Mouse (Mus musculus) MEL (cell line): ENCODE data around the gene Rab4b. TPM values are rescaled to one million over a fixed set of nuclear protein-coding genes. Genes with fewer than 3 reads are reported as not detected.

ENCODE experiments used
- DNase-seq: peaks from one replicate; pipeline ENCODE4 v3.0.0; 2011; ENCODE audit warnings: low read depth, low spot score
- H3K27ac ChIP-seq: 2 replicates; pipeline ENCODE4 v1.5.1; 2012; ENCODE audit warnings: low read depth, mild to moderate bottlenecking, control low read depth, low read length, moderate library complexity; ENCODE audit not compliant: control insufficient read depth
- H3K27me3 ChIP-seq, 2 experiments: fragments of 150-350 bp in 1 of 2; sonication (generic) in 1 of 2; 2 replicates each; pipeline ENCODE4 v1.6.1; 2012; ENCODE audit warnings: low read length in 2 of 2, mild to moderate bottlenecking in 2 of 2, improper control_type of control experiment in 1 of 2, moderate library complexity in 1 of 2; ENCODE audit not compliant: insufficient read depth in 2 of 2, control insufficient read depth in 1 of 2
- H3K36me3 ChIP-seq, 2 experiments: 2 replicates each; pipeline ENCODE4 v1.6.1; 2012 to 2014; ENCODE audit warnings: low read length in 2 of 2, improper control_type of control experiment in 1 of 2, inconsistent platforms in 1 of 2, mild to moderate bottlenecking in 1 of 2; ENCODE audit not compliant: insufficient read depth in 2 of 2, control insufficient read depth in 1 of 2
- H3K4me1 ChIP-seq, 2 experiments: fragments of 150-350 bp in 1 of 2; sonication (generic) in 1 of 2; 2 replicates each; pipeline ENCODE4 v1.6.1; 2012; ENCODE audit warnings: low read length in 2 of 2, improper control_type of control experiment in 1 of 2, mild to moderate bottlenecking in 1 of 2; ENCODE audit not compliant: insufficient read depth in 2 of 2, control insufficient read depth in 1 of 2
- H3K4me3 ChIP-seq, 2 experiments: fragments of 150-350 bp in 1 of 2; sonication (generic) in 1 of 2; 2 replicates each; pipeline ENCODE4 v1.5.1; 2012; ENCODE audit warnings: low read depth in 2 of 2, low read length in 2 of 2, mild to moderate bottlenecking in 2 of 2, moderate library complexity in 2 of 2, control low read depth in 1 of 2, improper control_type of control experiment in 1 of 2; ENCODE audit not compliant: control insufficient read depth in 1 of 2, insufficient read depth in 1 of 2
- H3K79me2 ChIP-seq: 2 replicates; pipeline ENCODE4 v1.6.1; 2012; ENCODE audit warnings: mild to moderate bottlenecking, low read length, moderate library complexity; ENCODE audit not compliant: control insufficient read depth, poor library complexity, insufficient read depth
- H3K9ac ChIP-seq: 2 replicates; pipeline ENCODE4 v1.6.1; 2012; ENCODE audit warnings: low read depth, mild to moderate bottlenecking, control low read depth, low read length, moderate library complexity; ENCODE audit not compliant: control insufficient read depth, poor library complexity, severe bottlenecking
- H3K9me3 ChIP-seq: fragments of 150-350 bp; sonication (generic); replicated peaks from 2 replicates; pipeline ENCODE4 v1.6.1; 2012; ENCODE audit warnings: mild to moderate bottlenecking, low read length, improper control_type of control experiment, moderate library complexity; ENCODE audit not compliant: insufficient read depth
- BHLHE40 ChIP-seq: IDR thresholded peaks from 2 replicates; pipeline ENCODE4 v1.6.1; 2012; ENCODE audit warnings: low read depth, mild to moderate bottlenecking, inconsistent platforms, low read length, improper control_type of control experiment, borderline replicate concordance
- CHD1 ChIP-seq: IDR thresholded peaks from 2 replicates; pipeline ENCODE4 v1.6.1; 2012; ENCODE audit warnings: low read depth, mild to moderate bottlenecking, inconsistent platforms, low read length, improper control_type of control experiment
- CHD2 ChIP-seq: IDR thresholded peaks from 2 replicates; pipeline ENCODE4 v1.6.1; 2011; ENCODE audit warnings: low read length, improper control_type of control experiment
- ELF1 ChIP-seq: IDR thresholded peaks from 2 replicates; pipeline ENCODE4 v1.6.1; 2014; ENCODE audit warnings: low read depth, mild to moderate bottlenecking, inconsistent platforms, low read length, improper control_type of control experiment, moderate library complexity
- ETS1 ChIP-seq: IDR thresholded peaks from 2 replicates; pipeline ENCODE4 v1.6.1; 2012; ENCODE audit warnings: low read depth, mild to moderate bottlenecking, inconsistent platforms, low read length, improper control_type of control experiment, moderate library complexity
- GABPA ChIP-seq: IDR thresholded peaks from 2 replicates; pipeline ENCODE4 v1.6.1; 2012; ENCODE audit warnings: low read depth, mild to moderate bottlenecking, inconsistent platforms, low read length, improper control_type of control experiment, moderate library complexity
- KAT2A ChIP-seq: conservative IDR thresholded peaks from 2 replicates; pipeline ENCODE4 v1.6.1; 2012; ENCODE audit warnings: low read depth, low read length, improper control_type of control experiment, inconsistent platforms
- MAX ChIP-seq: IDR thresholded peaks from 2 replicates; pipeline ENCODE4 v1.6.1; 2011; ENCODE audit warnings: low read length, improper control_type of control experiment
- MYC ChIP-seq: IDR thresholded peaks from 2 replicates; pipeline ENCODE4 v1.6.1; 2011; ENCODE audit warnings: low read depth, mild to moderate bottlenecking, low read length, improper control_type of control experiment, moderate library complexity
- POLR2AphosphoS2 ChIP-seq: IDR thresholded peaks from 2 replicates; pipeline ENCODE4 v1.6.1; 2011; ENCODE audit warnings: low read length, improper control_type of control experiment
- SMC3 ChIP-seq: IDR thresholded peaks from 2 replicates; pipeline ENCODE4 v1.6.1; 2011; ENCODE audit warnings: low read depth, low read length, improper control_type of control experiment
- TBP ChIP-seq: IDR thresholded peaks from 2 replicates; pipeline ENCODE4 v1.8.0; 2011; ENCODE audit warnings: low read depth, low read length, improper control_type of control experiment
- UBTF ChIP-seq: IDR thresholded peaks from 2 replicates; pipeline ENCODE4 v1.6.1; 2012; ENCODE audit warnings: low read depth, mild to moderate bottlenecking, inconsistent platforms, low read length, improper control_type of control experiment, moderate library complexity, borderline replicate concordance; ENCODE audit not compliant: insufficient read depth
- ZC3H11A ChIP-seq: IDR thresholded peaks from 2 replicates; pipeline ENCODE4 v1.6.1; 2012; ENCODE audit warnings: low read depth, mild to moderate bottlenecking, inconsistent platforms, low read length, improper control_type of control experiment
- ZKSCAN1 ChIP-seq: IDR thresholded peaks from 2 replicates; pipeline ENCODE4 v1.6.1; 2012; ENCODE audit warnings: low read depth, mild to moderate bottlenecking, inconsistent platforms, low read length, improper control_type of control experiment, moderate library complexity
- ZNF384 ChIP-seq: IDR thresholded peaks from 2 replicates; pipeline ENCODE4 v1.6.1; 2012; ENCODE audit warnings: low read depth, mild to moderate bottlenecking, inconsistent platforms, low read length, improper control_type of control experiment
- polyA plus RNA-seq, 2 experiments: library from polyadenylated mRNA; stranded (reverse) in 1 of 2; unstranded in 1 of 2; fragments of >175 nt in 1 of 2; fragments of >200 nt in 1 of 2; gene quantifications; 2 replicates each; pipeline versions ENCODE4 v1.2.1 to v1.2.4; 2012; ENCODE audit warnings: low replicate concordance in 2 of 2, low read depth in 1 of 2; ENCODE audit not compliant: insufficient read length in 2 of 2, insufficient read depth in 1 of 2, missing spikeins in 1 of 2
- total RNA-seq: library from RNA; depleted of rRNA; stranded (reverse); fragments of 300-350 nt; gene quantifications from 2 replicates; pipeline ENCODE4 v1.2.3, GENCODE M21; 2012

The Rab4b gene
- total and polyA plus RNA-seq, 3 experiments = 6.7 to 32.6 TPM; not detected in 1

DNA sequence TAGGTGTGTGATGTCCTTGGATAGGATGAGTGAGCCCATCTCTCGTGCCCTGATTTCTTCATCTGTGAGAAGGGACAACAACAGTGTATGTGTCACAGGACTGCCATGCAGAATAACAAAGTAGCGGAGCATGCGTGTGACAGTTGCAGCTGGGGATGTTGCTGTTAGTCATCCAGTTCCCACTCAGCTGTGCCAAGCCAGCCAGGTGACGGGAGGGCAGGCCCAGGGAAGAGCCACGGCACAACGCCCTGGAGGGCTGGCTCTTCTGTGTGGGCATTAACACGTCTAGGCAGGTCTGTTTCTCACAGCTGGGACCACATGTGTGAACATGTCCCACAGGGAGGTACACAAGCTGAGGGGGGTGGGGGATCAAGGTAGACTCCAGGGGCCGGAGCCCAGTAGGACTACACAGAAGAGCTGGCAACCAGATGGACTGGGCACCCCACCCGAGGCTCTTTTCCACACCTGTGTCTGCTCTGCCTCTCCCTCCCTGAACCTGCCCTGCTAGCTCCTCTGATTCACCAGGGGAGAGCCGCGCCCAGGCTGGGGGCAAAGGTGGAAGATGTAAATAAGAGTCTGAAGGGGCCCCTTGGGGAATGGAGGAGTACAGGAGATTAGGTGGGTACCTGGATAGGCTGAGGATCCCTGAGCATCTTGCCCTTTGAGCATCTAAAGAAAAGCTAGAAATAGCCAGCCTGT is 46.3 kb upstream of the Rab4b start:
- TF ChIP-seq SMC3 = no peak
- TF ChIP-seq KAT2A = no peak
- TF ChIP-seq GABPA = no peak
- TF ChIP-seq TBP = no peak
- TF ChIP-seq POLR2AphosphoS2 = no peak
- TF ChIP-seq MYC = no peak
- no peak for TF ChIP-seq CHD1
- no peak for TF ChIP-seq UBTF
- no peak for TF ChIP-seq ZC3H11A
- no peak for TF ChIP-seq CHD2
- Histone ChIP-seq H3K27ac (no peak overlapping the region), H3K9me3 (no peaks in the 10 kb centered on the region), H3K4me1 (peaks cover 5 to 22% of the 10 kb centered on the region in 2 experiments), H3K4me3 (no peak overlapping the region), H3K27me3 (no peaks in the 10 kb centered on the region), H3K9ac (no peak overlapping the region), H3K36me3 (peaks cover 0 to 9% of the 10 kb centered on the region in 2 experiments; a peak in 2 of 4 replicates), H3K79me2 (peaks cover 8% of the 10 kb centered on the region)
- no peak for DNase-seq

DNA sequence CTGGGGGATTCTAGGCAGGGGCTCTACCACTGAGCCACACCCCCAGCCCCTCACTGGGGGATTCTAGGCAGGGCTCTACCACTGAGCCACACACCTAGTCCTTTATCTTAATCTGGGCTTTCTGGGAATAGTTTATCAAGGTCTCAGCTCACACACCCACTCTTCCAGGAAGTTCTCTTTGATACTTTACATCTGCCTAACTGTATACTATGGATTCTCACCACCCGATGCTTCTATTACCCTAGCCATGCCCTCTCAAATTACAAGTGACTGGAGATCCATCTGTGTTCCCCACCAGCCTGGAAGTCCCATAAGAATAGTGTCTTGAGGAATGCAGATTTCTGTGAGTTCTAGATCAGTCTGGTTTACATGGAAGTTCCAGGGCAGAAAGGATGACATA is 43.8 kb upstream of the Rab4b start:
- peaks cover 0 to 9% of the 10 kb centered on the region in 2 experiments; a peak in 2 of 4 replicates for H3K36me3 ChIP-seq
- no peak overlapping the region for H3K9ac ChIP-seq
- peak; percentile 23 for DNase-seq
- peaks cover 3% of the 10 kb centered on the region; the same call in 1 of the 2 replicates for H3K79me2 ChIP-seq
- no peak overlapping the region for H3K4me3 ChIP-seq
- H3K4me1 ChIP-seq = peaks cover 2 to 19% of the 10 kb centered on the region in 2 experiments
- H3K9me3 ChIP-seq = no peaks in the 10 kb centered on the region
- no peaks in the 10 kb centered on the region for H3K27me3 ChIP-seq
- TF ChIP-seq CHD2 (no peak), UBTF (no peak), BHLHE40 (no peak), MYC (no peak), ZNF384 (no peak), KAT2A (no peak), SMC3 (no peak), MAX (no peak), ETS1 (no peak), ELF1 (no peak), ZKSCAN1 (no peak)
- H3K27ac ChIP-seq = no peak overlapping the region
